Mouse (Mus musculus) left cerebral cortex, postnatal 4 days (tissue): Measurements from ENCODE around the gene Cmtm2b. TPM values are rescaled to one million over a fixed set of nuclear protein-coding genes. Genes with fewer than 3 reads are reported as not detected.

Experiments
- DNase-seq: peaks from one replicate; pipeline ENCODE4 v3.0.0-alpha.2; 2022
- intact Hi-C: fragments of 180-260 bp; cut with DNase I; formaldehyde crosslinking; loops from one replicate; pipeline ENCODE4 v1.15.1; 2025
- total RNA-seq, 2 experiments: library from RNA; stranded (reverse); gene quantifications; 2 replicates each; pipeline ENCODE4 v1.2.3; 2021

Gene Cmtm2b
- total RNA-seq, 2 experiments from 2014 or later, result not detected

- intact Hi-C loops, result no loop called here
- no peak for DNase-seq
These were observed 54.6 kb downstream of the Cmtm2b start for GRCm38 (mm10) chr8:104376669-104377068.

GRCm38 (mm10) chr8:104379301-104379836 is 57.3 kb downstream of the Cmtm2b start:
- DNase-seq, result no peak
- intact Hi-C loops, result no loop called here

GRCm38 (mm10) chr8:104380269-104380668 is 58.2 kb downstream of the Cmtm2b start:
- no peak for DNase-seq
- intact Hi-C loops, result no loop called here

Other genes with a start within 250 kb of the Cmtm2b start
- gene Cdh5, start 220.6 kb upstream of the Cmtm2b start, total RNA-seq, result 10 to 100 TPM; 21.8 to 24.4 TPM
- gene Bean1, start 151.8 kb upstream of the Cmtm2b start, total RNA-seq, result 10 to 100 TPM; 31.3 to 34.5 TPM
- gene Tk2, start 73.7 kb upstream of the Cmtm2b start, total RNA-seq, result 10 to 100 TPM; 46.7 to 47.5 TPM
- 10 to 100 TPM; 20.6 to 27.9 TPM for gene Cklf, start 71.4 kb upstream of the Cmtm2b start, total RNA-seq
- gene Cmtm2a, start 29.0 kb upstream of the Cmtm2b start, total RNA-seq, result not detected
- gene Gm45711, start 12.1 kb upstream of the Cmtm2b start, total RNA-seq, result not detected
- not detected for gene Cmtm1, start 12.1 kb upstream of the Cmtm2b start, total RNA-seq
- not detected for gene Gm11020, start 663 bp upstream of the Cmtm2b start, total RNA-seq
- gene Cmtm3, start 17.2 kb downstream of the Cmtm2b start, total RNA-seq, result 10 to 100 TPM; 22.7 to 25.5 TPM
- gene Cmtm4, start 73.6 kb downstream of the Cmtm2b start, total RNA-seq, result 10 to 100 TPM; 47.2 to 48.3 TPM
- 100 to 1,000 TPM; 168 to 169 TPM for gene Dync1li2, start 120.8 kb downstream of the Cmtm2b start, total RNA-seq
- under 1 TPM; 0.74 to 0.94 TPM for gene Terb1, start 187.7 kb downstream of the Cmtm2b start, total RNA-seq
- 10 to 100 TPM; 57.5 to 62.9 TPM for gene Nae1, start 212.4 kb downstream of the Cmtm2b start, total RNA-seq
- 1 to 10 TPM; 3.8 to 4.6 TPM for gene Car7, start 212.5 kb downstream of the Cmtm2b start, total RNA-seq